Mouse (Mus musculus) adrenal gland, postnatal 10 days (tissue): ENCODE measurements at regions not wholly inside any gene's neighbourhood (a gene's known extent, or its start where the extent isn't known, plus 50 kb on each side); places are given as distances from the start of the nearest gene placed in this dataset.

Source experiments
- DNase-seq: peaks from one replicate; pipeline ENCODE4 v3.0.0; 2021; ENCODE audit warnings: mixed read lengths

- DNase-seq = no peak
Measured at GRCm38 (mm10) chr3:8751356-8751755, 858.5 kb downstream of the Zfp704 start.

GRCm38 (mm10) chr3:8750858-8751257 lies 859.0 kb downstream of the Zfp704 start:
- no peak for DNase-seq

- no peak for DNase-seq
Measured at GRCm38 (mm10) chr3:8750162-8750561, 859.7 kb downstream of the Zfp704 start.

GRCm38 (mm10) chr3:8747201-8747600 lies 862.7 kb downstream of the Zfp704 start:
- DNase-seq = no peak

GRCm38 (mm10) chr3:8746677-8747076 lies 863.2 kb downstream of the Zfp704 start:
- DNase-seq = no peak

- DNase-seq = no peak
Measured at GRCm38 (mm10) chr3:8746037-8746436, 863.8 kb downstream of the Zfp704 start.

GRCm38 (mm10) chr3:8744857-8745256 lies 865.0 kb downstream of the Zfp704 start:
- DNase-seq = no peak

GRCm38 (mm10) chr3:8743650-8744049 lies 866.2 kb downstream of the Zfp704 start:
- no peak for DNase-seq

GRCm38 (mm10) chr3:8741266-8742023 lies 868.4 kb downstream of the Zfp704 start:
- no peak for DNase-seq

- no peak for DNase-seq
Measured at GRCm38 (mm10) chr3:8740710-8741109, 869.2 kb downstream of the Zfp704 start.

GRCm38 (mm10) chr3:8739299-8739698 lies 870.6 kb downstream of the Zfp704 start:
- DNase-seq = no peak

GRCm38 (mm10) chr3:8736239-8736953 lies 873.5 kb downstream of the Zfp704 start:
- DNase-seq = no peak

GRCm38 (mm10) chr3:8734096-8734495 lies 875.8 kb downstream of the Zfp704 start:
- no peak for DNase-seq

- DNase-seq = no peak
Measured at GRCm38 (mm10) chr3:8731398-8731797, 878.5 kb downstream of the Zfp704 start.

GRCm38 (mm10) chr3:8721628-8722594 lies 888.0 kb downstream of the Zfp704 start:
- peak; percentile 41 for DNase-seq

- DNase-seq = peak; percentile 24
Measured at GRCm38 (mm10) chr3:8720586-8721100, 889.2 kb downstream of the Zfp704 start.

GRCm38 (mm10) chr3:8718206-8718605 lies 891.7 kb downstream of the Zfp704 start:
- DNase-seq = no peak

GRCm38 (mm10) chr3:8717334-8717812 lies 892.5 kb downstream of the Zfp704 start:
- DNase-seq = peak; percentile 43
